Mouse (Mus musculus) heart, postnatal 36 days (tissue): ENCODE measurements around the gene Msantd3. TPM values are rescaled to one million over a fixed set of nuclear protein-coding genes. Genes with fewer than 3 reads are reported as not detected.
A peak's percentile ranks its signal among the peaks of the same experiment; 100 is the strongest.

Source experiments
- DNase-seq, 2 experiments: peaks; one replicate each; pipeline ENCODE4 v3.0.0; 2021 to 2022
- intact Hi-C: fragments of 180-260 bp; cut with DNase I; formaldehyde crosslinking; loops from one replicate; pipeline ENCODE4 v1.15.1; 2025
- total RNA-seq, 2 experiments: library from RNA; stranded (reverse); gene quantifications; 2 replicates each; pipeline ENCODE4 v1.2.3; 2021

Msantd3 gene
- total RNA-seq, 2 experiments from 2014 or later, result 17.1 to 23.6 TPM

DNA sequence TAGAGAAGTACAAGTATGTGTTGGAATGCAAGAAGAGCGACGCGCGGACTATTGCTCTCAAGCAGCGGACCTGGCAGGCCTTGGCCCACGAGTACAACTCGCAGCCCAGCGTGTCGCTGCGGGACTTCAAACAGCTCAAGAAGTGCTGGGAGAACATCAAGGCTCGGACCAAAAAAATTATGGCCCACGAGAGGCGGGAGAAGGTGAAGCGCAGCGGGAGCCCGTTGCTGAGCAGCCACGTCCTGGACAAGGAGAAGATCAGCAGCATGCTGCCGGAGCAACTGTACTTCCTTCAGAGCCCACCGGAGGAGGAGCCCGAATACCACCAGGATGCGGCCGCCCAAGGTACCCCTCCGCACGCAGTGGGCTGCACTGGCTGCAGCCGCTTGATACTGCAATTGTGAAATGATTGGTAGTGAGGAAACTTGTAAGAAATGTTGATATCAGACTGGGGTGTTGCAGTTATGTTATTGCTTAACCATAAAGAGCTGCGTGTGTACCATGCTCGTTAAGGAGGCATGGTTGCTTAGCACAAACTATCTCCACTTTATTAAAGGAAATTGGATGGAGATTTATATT lies 12.8 kb downstream of the Msantd3 start:
- intact Hi-C loops, result no loop called here
- DNase-seq, result no peak

DNA sequence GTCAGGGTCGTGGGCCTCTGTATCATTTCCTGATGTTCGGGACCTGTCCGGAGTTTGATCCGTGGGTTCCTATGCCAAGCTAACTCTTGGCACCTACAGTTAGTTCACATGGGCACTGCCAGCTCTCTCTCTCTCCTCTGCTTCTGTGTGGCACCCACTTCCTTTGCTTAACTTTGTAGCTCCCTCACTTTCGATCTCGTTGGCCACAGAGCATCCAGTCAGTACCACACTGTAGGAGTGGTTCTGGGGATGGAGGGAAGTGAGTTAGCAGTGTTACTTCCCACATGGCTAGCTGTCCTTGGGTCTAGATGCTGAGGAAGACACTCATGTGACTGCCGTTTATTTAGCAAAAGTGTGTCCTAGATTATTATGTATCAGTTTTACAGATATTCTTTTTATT lies 14.4 kb downstream of the Msantd3 start:
- intact Hi-C loops, result loop anchor here (2.0 kb wide), 1 partner anchor 81 kb away; the partner anchor contains the start of gene Tex10
- no peak for DNase-seq

DNA sequence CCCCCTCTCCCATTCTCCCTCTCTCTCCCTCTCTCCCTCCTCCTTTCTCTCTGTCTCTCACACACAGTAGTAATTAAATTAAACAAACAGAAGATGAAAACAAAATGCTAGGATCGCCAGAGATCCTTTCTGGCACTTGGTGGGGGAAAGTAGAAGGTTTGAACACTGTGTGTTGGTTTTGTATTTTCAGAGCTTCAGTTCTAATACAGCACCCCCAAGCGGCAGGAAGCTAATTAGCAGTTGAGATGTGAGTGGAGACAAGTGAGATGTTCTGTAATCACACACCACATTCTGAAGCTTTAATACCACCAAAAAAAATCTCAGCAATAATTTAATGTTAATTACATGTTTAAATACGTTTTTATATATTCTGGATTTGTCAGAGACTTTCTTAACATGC lies 16.0 kb downstream of the Msantd3 start:
- peak; percentile 42 to 54 for DNase-seq
- intact Hi-C loops, result loop anchor here (2.0 kb wide), 1 partner anchor 83 kb away; the partner anchor contains the start of gene Tex10

DNA sequence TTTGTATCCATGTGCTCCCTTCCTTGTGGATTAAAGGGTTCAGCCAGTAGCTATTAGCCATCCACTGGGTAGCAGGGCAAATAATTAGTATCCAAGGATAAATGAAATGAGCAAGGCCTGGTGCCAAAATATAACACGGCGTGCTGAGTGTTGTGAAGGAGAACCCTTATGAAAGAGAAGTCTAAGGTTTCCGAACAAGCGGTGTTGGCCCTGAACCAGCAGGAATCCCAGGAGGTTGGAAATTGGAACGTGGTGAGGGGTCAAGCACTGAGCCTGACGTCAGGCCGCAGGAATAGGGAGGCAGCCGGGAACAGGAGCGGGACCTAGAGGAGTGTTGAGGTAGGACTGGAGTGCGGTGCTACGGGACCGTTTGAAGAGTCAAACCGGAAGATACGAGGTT lies 19.9 kb downstream of the Msantd3 start:
- intact Hi-C loops, result no loop called here
- no peak for DNase-seq

DNA sequence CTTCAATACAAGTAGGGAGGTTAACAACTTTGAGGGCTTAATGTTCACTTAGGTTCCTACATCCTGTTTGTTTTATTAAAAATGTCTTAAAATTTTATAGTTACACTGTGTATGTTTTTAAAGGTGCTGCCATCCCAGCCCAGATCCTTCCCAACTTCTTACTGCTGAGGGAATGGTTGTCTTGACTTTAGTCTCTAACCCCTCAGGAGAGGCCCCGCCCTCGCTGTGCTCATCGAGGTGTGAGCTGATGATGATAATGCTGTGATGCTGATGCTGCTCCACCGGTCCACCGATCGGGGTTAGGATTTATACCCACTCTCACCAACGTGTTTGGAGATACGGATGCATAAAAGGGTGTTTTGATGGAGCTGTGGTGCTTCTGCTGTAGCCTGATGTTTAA lies 22.1 kb downstream of the Msantd3 start:
- no peak for DNase-seq

DNA sequence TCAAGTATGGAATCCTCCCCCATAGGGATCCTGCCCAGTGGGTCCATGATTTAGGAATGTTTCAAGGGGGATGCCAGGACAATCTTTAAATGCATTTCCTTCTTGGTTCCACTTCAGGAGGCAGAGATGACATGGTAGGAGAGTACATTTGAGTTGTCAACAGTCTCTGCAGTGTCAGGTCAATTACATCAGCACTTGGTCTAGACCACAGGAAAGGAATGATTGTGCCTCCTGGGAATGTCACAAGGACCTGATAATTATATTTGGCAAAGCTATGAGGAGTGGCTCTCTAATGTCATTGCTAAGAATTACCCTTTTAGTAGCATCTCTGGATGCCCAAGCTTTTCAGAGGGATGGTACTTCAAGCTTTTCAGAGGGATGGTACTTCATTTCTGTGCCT lies 25.2 kb downstream of the Msantd3 start:
- DNase-seq, result no peak
- intact Hi-C loops, result no loop called here

More for the DNA sequence above, 22.1 kb downstream of the Msantd3 start:
- intact Hi-C loops, result no loop called here

DNA sequence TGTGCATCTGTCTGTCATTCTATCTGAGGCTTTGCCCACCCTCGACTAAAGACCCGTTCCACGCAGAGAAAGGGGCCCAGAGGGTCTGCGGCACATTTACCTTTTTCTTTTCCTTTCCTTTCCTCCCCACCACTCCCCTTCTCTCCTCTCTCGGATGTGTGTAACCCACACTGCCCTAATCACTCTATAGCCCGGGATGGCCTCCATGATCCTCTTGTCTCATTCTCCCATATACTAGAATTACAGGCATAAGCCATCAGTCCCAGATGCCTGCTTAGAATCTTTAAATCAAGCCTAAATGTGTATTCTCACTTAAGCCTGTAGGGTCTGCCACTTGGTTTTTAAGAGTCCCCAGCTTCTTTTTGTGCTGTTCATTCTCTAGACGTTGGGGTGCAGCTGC lies 36.6 kb downstream of the Msantd3 start:
- intact Hi-C loops, result no loop called here

DNA sequence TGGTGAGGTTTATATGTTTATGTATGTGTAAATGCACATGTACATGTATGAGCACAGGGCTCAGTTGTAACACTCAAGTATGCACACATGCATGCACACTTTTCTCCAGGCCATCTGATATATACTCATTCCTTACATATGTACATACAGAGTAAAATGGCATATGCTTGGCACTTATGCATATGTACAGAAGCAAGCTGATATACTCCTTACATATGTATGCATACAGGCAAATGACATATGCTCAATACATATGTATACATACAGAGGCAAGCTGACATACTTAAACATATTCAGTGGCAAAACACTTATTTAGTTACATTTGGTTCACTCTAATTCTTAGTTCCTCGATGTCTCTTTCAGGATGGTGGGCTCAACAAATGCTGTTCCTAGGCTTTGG lies 38.1 kb downstream of the Msantd3 start:
- DNase-seq, result no peak
- intact Hi-C loops, result no loop called here

More for the DNA sequence above, 36.6 kb downstream of the Msantd3 start:
- no peak for DNase-seq

DNA sequence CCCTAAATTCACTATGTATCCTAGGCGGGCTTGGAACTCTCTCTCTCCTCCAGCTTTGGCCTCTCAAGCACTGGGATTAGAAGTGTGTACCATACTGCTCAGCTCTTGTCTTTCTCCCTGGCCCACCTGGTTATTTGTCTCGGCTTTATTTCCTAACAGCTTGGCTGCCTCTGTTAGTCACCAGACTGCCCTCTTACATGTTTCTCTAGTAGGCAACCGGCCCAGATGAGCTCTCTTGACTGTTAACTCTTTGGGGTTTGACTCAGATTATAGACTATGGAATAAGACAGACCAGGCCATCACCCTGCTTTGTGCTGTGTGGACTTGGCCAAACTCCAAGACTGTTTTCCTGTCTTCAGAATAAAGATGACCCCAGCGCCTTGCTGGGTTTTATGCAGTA lies 38.7 kb downstream of the Msantd3 start:
- DNase-seq, result peak; percentile 9 to 22
- intact Hi-C loops, result no loop called here

DNA sequence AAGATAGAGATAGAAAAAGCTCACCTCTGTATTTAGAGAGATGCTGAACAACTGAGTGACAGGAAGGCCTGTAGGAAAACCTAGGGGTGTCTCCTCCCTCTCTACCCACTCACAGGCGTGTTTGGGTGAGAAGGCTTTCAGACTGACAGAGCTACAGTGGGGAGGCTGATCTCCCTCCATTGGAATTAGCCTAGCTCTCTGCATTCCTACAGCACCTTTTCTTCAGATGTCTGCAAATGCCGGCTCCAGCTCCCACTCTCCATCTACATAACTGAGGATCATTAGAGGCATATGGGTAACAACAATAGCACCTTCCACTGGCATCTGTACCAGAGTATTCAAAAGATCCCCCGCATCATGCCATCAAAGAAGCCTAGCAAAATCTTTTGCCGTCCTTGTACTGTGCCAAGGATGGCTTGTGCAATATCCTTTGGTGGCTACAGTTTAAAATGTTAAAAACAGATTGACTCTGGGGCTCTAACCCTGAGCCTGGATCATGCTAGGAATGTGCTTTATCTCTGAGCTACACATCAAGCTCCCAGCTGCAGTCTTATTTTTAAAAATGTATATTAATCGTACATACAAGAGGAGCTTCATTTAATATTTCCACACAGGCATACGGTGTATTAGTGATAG lies 39.9 kb downstream of the Msantd3 start:
- intact Hi-C loops, result no loop called here
- no peak for DNase-seq

DNA sequence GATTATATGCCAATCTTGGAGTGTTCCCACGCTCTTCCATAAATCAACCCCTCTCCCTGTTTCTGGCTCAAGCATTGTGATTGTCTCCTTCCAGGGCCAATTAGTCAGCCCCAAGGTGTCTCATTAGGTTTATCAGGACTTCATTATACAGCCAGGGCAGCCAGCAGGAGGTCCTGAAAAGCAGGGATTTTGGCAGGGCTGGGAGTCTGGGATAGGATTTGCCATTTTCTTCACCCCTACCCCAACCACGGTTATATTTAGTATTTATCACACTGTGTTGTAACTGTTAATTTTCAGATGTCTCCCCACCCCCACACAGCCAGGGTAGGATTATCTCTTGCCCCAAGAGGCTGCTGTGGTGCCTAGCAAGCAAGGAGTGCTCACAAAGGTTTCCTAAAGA lies 41.5 kb downstream of the Msantd3 start:
- intact Hi-C loops, result no loop called here
- no peak for DNase-seq

DNA sequence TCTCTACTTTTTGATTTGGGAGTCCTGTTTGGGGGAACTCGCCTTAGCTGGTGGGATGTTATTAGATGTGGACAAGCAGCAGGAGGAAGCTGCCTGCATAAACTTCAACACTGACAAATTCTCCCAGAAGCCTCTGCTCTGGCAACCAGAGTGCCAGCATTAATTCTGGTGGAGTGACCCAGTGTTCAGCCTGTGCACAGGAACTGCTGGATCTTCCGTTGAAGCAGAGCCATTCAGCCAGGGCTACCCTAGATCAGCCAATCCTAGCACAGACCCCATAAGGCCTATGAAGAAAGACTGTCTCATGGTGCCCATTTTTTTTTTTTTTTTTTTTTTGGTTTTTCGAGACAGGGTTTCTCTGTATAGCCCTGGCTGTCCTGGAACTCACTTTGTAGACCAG lies 42.3 kb downstream of the Msantd3 start:
- DNase-seq, result no peak
- intact Hi-C loops, result no loop called here

DNA sequence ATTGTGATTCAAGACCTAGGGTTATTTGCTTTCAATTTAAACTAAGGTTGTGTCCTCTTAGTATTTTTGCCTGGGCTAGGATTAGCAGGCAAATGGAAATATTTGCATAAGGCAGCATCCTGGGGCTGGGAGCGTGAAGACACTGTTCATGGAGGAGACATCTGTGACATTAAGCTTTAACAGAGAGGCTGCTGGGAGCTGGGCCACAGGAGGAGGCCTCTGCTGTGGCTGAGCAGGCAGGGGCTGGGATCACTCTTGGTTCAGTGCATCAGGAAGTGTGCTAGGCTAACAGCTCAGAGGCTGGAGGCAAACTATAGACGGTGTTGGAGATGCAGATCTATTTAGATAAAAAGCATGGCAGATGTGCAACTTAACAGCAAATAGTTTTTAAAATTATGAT lies 43.2 kb downstream of the Msantd3 start:
- intact Hi-C loops, result no loop called here
- DNase-seq, result no peak

DNA sequence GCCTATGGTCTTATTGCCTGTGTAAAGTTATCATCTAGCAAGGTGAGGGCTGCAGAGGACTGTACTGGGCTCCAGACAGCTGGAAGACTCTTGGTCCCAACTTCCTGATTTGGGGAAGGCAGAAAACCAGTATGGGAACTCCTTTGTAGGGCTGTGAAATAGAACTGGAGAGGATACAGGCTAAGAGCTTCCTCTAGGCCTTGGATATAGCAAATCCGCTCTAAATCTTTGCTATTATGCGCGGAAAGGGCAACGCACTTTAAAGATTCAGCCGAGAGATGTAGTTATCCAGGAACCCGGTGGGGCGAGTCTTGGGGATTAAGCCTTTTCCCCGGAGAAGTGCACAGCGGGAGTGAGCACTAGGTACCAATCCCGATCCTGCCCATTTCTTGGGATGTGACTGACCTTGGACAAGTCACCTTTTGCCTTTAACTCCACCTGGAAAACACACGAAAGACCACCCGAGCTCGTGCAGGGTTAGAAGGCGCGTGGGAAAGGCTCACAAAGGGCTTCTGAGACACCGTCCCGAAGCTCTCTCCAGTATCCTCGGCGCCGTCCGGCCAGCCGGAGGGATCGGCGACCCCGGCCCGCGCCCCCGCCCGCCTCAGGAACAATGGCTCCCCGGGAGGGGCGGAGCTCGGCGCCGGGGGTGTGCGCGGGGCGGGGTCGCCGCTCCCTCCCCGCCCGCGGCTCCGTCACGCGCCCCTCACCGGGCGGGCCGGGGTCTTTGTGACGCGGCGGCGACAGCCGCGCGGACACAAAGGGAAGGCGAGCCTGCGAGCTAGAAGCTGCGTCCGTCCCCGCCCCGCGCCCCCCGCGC lies 44.9 kb downstream of the Msantd3 start, which contains the start of gene Tmeff1:
TSS of gene Tmeff1 (plus strand) at position 754 of the 820 bp plus-strand sequence.
- peak; percentile 16 to 32 for DNase-seq
- intact Hi-C loops, result loop anchor here (5.0 kb wide), 2 partner anchors 78 to 98 kb away; partner anchors contain the start of gene Cavin4

DNA sequence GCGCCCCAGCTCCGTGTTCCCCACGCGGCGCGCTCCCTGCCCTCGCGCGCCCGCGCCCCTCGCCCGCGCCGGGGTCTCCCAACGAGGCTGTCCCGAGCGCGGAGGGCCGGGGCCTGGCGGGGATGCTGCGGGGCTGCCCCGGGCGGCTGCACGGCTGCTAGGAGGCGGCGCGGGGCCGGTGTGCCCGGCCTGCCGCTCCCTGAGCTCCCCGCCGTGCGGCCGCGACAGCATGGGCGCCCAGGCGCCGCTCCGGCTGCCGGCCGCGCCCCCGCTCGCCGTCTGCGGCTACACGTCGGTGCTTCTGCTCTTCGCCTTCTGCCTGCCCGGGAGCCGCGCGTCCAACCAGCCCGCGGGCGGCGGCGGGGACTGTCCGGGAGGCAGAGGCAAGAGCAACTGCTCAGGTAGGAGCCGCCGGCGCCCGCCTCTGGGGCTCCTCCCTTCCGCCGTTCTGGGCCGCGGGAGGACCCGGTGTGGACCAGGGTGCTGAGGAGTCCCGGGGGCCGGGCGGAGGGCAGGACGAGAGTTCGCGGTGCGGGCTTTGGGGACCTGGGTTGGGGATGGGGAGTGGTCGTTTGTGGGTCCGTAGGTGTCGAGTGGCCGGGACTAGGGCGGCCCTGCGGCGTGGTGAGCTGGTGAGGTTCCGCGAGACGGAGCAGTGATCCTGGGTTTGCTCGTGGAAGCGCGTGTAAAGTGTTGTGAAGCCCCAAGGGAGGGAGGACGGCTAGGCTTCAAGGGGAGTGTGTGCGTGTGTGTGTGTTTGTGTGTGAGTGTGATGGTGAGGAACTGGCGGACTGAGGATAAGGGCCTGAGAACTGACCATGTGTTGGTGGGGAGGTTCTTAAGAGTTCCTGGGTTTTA lies 45.7 kb downstream of the Msantd3 start:
- intact Hi-C loops, result loop anchor here (5.0 kb wide), 2 partner anchors 77 to 97 kb away; partner anchors contain the start of gene Cavin4
- DNase-seq, result peak; percentile 26 to 37

DNA sequence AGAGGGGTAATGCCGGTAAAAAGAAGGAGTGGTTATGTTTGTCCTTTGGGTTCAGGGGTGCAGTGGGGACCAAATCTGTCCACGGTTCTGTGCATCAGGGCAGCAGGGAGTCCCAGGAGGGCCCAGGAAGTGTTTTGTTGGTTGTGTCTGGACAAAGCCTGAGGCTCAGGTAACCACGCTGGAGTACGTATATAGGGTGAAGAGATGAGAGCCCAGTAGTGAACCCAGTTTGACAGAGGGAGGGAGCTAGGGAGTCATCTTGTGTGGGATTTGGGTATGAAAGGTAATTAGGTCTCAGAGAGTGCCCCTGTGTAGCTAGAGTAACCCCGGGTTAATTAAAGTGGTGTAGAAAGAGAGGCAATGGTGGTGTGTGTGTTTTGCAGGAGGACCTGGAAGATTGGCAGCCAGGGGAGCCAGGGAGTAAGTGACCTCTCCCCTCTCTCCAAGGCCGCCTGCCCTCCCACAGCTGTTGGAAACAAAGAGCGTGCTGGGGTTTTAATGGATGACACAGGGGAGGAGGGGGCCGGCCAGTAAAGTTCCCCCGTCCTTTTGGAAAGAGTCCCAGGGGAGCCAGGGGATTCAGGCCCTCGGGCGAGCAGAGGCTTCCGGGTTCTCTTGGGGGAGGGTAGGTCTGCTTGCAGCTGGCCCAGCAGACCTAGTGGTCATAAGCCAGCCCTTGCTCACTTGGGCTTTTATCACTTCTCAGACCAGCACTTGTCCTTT lies 46.5 kb downstream of the Msantd3 start:
- DNase-seq, result peak in 1 of 2 experiments; percentile 18
- intact Hi-C loops, result loop anchor here (5.0 kb wide), 2 partner anchors 76 to 96 kb away; partner anchors contain the start of gene Cavin4

DNA sequence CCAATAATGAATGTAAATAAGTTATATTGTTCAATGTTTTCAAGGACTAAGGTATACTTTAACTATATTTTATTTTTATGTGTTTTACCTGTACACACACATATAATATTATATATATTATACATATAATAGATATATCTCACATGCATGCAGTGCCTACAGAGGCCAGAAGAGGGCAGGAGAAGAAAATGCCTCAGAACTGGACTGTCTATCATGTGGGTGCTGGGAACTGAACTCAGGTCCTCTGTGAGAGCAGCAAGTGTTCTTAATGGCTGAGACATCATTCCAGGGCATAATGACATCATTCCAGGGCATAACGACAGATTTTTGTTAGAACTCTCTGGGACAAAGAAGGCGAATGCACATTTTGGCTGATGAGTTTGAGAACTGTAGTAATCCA lies 47.8 kb downstream of the Msantd3 start:
- intact Hi-C loops, result loop anchor here (5.0 kb wide), 2 partner anchors 75 to 95 kb away; partner anchors contain the start of gene Cavin4
- no peak for DNase-seq

DNA sequence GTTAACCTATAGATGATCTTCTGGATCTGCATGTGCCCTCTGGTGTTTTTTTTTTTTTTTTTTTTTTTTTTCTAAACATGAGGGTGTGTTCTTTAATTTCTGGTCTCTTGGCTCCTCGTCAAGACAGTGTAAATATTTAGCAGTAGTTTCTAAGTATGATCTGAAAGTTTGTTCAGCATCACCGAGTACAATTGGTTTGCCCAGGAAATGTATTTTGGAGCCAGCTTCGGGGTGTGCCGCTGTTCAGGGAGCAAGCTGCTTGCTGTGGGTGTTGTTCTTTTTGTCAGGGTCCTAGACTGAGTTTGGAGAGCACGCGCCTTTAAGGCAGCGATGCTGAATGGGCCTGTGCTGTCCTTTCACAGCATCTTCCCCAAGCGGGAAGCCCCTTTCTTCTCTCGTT lies 48.8 kb downstream of the Msantd3 start:
- intact Hi-C loops, result loop anchor here (5.0 kb wide), 2 partner anchors 74 to 94 kb away; partner anchors contain the start of gene Cavin4
- no peak for DNase-seq

DNA sequence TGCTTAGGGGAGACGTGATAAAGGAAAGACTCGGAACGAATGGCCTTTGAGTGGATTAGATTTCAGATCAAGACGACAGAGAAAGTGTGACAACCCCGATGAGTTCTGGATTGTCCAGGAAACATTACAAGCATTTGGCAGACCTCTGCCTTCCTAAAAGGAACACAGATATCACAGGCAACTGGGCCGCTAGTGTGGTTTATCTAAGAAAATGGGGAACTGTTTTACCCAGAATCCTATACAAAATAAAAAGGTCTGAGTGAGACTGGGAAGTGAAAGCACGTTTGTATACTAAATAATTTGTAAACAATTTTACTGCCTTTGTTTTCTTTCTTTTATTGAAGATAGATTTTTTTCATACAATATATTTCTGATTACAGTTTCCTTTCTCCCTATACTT lies 51.1 kb downstream of the Msantd3 start:
- intact Hi-C loops, result no loop called here
- no peak for DNase-seq

DNA sequence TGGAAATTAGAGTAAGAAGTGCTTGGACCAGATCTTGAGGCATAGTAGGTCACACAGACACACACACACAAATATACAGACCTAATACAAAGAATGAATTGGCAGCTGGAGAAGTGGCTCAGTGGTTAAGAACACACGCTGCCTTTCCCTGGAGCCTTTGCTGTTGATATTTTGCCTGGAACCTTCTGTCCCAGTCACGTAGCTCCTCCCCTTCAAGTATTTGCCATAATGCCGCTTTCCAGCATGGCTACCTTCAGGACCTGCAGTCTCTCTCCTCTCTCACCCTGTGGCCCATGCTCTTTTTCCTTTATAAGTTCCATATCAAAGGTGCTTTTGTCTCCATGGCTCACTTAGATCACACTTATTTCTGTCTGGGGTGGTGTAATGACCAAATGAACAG lies 51.7 kb downstream of the Msantd3 start:
- DNase-seq, result no peak
- intact Hi-C loops, result no loop called here
